Mouse (Mus musculus) MEL (cell line): ENCODE data around the gene Efna5. TPM values are rescaled to one million over a fixed set of nuclear protein-coding genes. Genes with fewer than 3 reads are reported as not detected.

Experiments used
- DNase-seq: peaks from one replicate; pipeline ENCODE4 v3.0.0; 2011; ENCODE audit warnings: low read depth, low spot score
- H3K27ac ChIP-seq: 2 replicates; pipeline ENCODE4 v1.5.1; 2012; ENCODE audit warnings: low read depth, mild to moderate bottlenecking, control low read depth, low read length, moderate library complexity; ENCODE audit not compliant: control insufficient read depth
- H3K27me3 ChIP-seq, 2 experiments: fragments of 150-350 bp in 1 of 2; sonication (generic) in 1 of 2; 2 replicates each; pipeline ENCODE4 v1.6.1; 2012; ENCODE audit warnings: low read length in 2 of 2, mild to moderate bottlenecking in 2 of 2, improper control_type of control experiment in 1 of 2, moderate library complexity in 1 of 2; ENCODE audit not compliant: insufficient read depth in 2 of 2, control insufficient read depth in 1 of 2
- H3K36me3 ChIP-seq, 2 experiments: 2 replicates each; pipeline ENCODE4 v1.6.1; 2012 to 2014; ENCODE audit warnings: low read length in 2 of 2, improper control_type of control experiment in 1 of 2, inconsistent platforms in 1 of 2, mild to moderate bottlenecking in 1 of 2; ENCODE audit not compliant: insufficient read depth in 2 of 2, control insufficient read depth in 1 of 2
- H3K4me1 ChIP-seq, 2 experiments: fragments of 150-350 bp in 1 of 2; sonication (generic) in 1 of 2; 2 replicates each; pipeline ENCODE4 v1.6.1; 2012; ENCODE audit warnings: low read length in 2 of 2, improper control_type of control experiment in 1 of 2, mild to moderate bottlenecking in 1 of 2; ENCODE audit not compliant: insufficient read depth in 2 of 2, control insufficient read depth in 1 of 2
- H3K4me3 ChIP-seq, 2 experiments: fragments of 150-350 bp in 1 of 2; sonication (generic) in 1 of 2; 2 replicates each; pipeline ENCODE4 v1.5.1; 2012; ENCODE audit warnings: low read depth in 2 of 2, low read length in 2 of 2, mild to moderate bottlenecking in 2 of 2, moderate library complexity in 2 of 2, control low read depth in 1 of 2, improper control_type of control experiment in 1 of 2; ENCODE audit not compliant: control insufficient read depth in 1 of 2, insufficient read depth in 1 of 2
- H3K79me2 ChIP-seq: 2 replicates; pipeline ENCODE4 v1.6.1; 2012; ENCODE audit warnings: mild to moderate bottlenecking, low read length, moderate library complexity; ENCODE audit not compliant: control insufficient read depth, poor library complexity, insufficient read depth
- H3K9ac ChIP-seq: 2 replicates; pipeline ENCODE4 v1.6.1; 2012; ENCODE audit warnings: low read depth, mild to moderate bottlenecking, control low read depth, low read length, moderate library complexity; ENCODE audit not compliant: control insufficient read depth, poor library complexity, severe bottlenecking
- H3K9me3 ChIP-seq: fragments of 150-350 bp; sonication (generic); replicated peaks from 2 replicates; pipeline ENCODE4 v1.6.1; 2012; ENCODE audit warnings: mild to moderate bottlenecking, low read length, improper control_type of control experiment, moderate library complexity; ENCODE audit not compliant: insufficient read depth
- BHLHE40 ChIP-seq: IDR thresholded peaks from 2 replicates; pipeline ENCODE4 v1.6.1; 2012; ENCODE audit warnings: low read depth, mild to moderate bottlenecking, inconsistent platforms, low read length, improper control_type of control experiment, borderline replicate concordance
- CHD1 ChIP-seq: IDR thresholded peaks from 2 replicates; pipeline ENCODE4 v1.6.1; 2012; ENCODE audit warnings: low read depth, mild to moderate bottlenecking, inconsistent platforms, low read length, improper control_type of control experiment
- E2F4 ChIP-seq: IDR thresholded peaks from 2 replicates; pipeline ENCODE4 v1.6.1; 2011; ENCODE audit warnings: low read depth, low read length, improper control_type of control experiment, borderline replicate concordance
- ELF1 ChIP-seq: IDR thresholded peaks from 2 replicates; pipeline ENCODE4 v1.6.1; 2014; ENCODE audit warnings: low read depth, mild to moderate bottlenecking, inconsistent platforms, low read length, improper control_type of control experiment, moderate library complexity
- GATA1 ChIP-seq: IDR thresholded peaks from 2 replicates; pipeline ENCODE4 v1.6.1; 2011; ENCODE audit warnings: low read depth, low read length, improper control_type of control experiment
- HCFC1 ChIP-seq: IDR thresholded peaks from 2 replicates; pipeline ENCODE4 v1.6.1; 2012; ENCODE audit warnings: low read depth, mild to moderate bottlenecking, inconsistent platforms, low read length, improper control_type of control experiment, moderate library complexity
- JUND ChIP-seq: IDR thresholded peaks from 2 replicates; pipeline ENCODE4 v1.6.1; 2011; ENCODE audit warnings: low read depth, mild to moderate bottlenecking, improper control_type of control experiment, low read length
- KAT2A ChIP-seq: conservative IDR thresholded peaks from 2 replicates; pipeline ENCODE4 v1.6.1; 2012; ENCODE audit warnings: low read depth, low read length, improper control_type of control experiment, inconsistent platforms
- MYB ChIP-seq: IDR thresholded peaks from 2 replicates; pipeline ENCODE4 v1.6.1; 2011; ENCODE audit warnings: mild to moderate bottlenecking, low read depth, low read length, improper control_type of control experiment
- NELFE ChIP-seq: IDR thresholded peaks from 2 replicates; pipeline ENCODE4 v1.6.1; 2011; ENCODE audit warnings: low read depth, low read length, improper control_type of control experiment
- POLR2A ChIP-seq, 2 experiments: IDR thresholded peaks; 2 replicates each; pipeline ENCODE4 v1.6.1; 2011 to 2012; ENCODE audit warnings: low read length in 2 of 2, mild to moderate bottlenecking in 2 of 2, control low read depth in 1 of 2, improper control_type of control experiment in 1 of 2, low read depth in 1 of 2, moderate library complexity in 1 of 2; ENCODE audit not compliant: control insufficient read depth in 1 of 2, insufficient read depth in 1 of 2, poor library complexity in 1 of 2
- POLR2AphosphoS5 ChIP-seq: IDR thresholded peaks from 2 replicates; pipeline ENCODE4 v1.6.1; 2012; ENCODE audit warnings: low read depth, borderline replicate concordance, mild to moderate bottlenecking, inconsistent platforms, low read length, moderate library complexity, mixed read lengths
- RAD21 ChIP-seq: IDR thresholded peaks from 2 replicates; pipeline ENCODE4 v1.6.1; 2011; ENCODE audit warnings: mild to moderate bottlenecking, low read depth, low read length, improper control_type of control experiment
- TBP ChIP-seq: IDR thresholded peaks from 2 replicates; pipeline ENCODE4 v1.8.0; 2011; ENCODE audit warnings: low read depth, low read length, improper control_type of control experiment
- USF1 ChIP-seq: IDR thresholded peaks from 2 replicates; pipeline ENCODE4 v1.6.1; 2014; ENCODE audit warnings: low read depth, mild to moderate bottlenecking, inconsistent platforms, low read length, improper control_type of control experiment, moderate library complexity
- USF2 ChIP-seq, 2 experiments: IDR thresholded peaks; 2 replicates each; pipeline ENCODE4 v1.6.1; 2011 to 2012; ENCODE audit warnings: improper control_type of control experiment in 2 of 2, low read length in 2 of 2, borderline replicate concordance in 1 of 2, inconsistent platforms in 1 of 2, low read depth in 1 of 2, mild to moderate bottlenecking in 1 of 2; ENCODE audit not compliant: insufficient read depth in 1 of 2
- ZC3H11A ChIP-seq: IDR thresholded peaks from 2 replicates; pipeline ENCODE4 v1.6.1; 2012; ENCODE audit warnings: low read depth, mild to moderate bottlenecking, inconsistent platforms, low read length, improper control_type of control experiment
- ZNF384 ChIP-seq: IDR thresholded peaks from 2 replicates; pipeline ENCODE4 v1.6.1; 2012; ENCODE audit warnings: low read depth, mild to moderate bottlenecking, inconsistent platforms, low read length, improper control_type of control experiment
- polyA plus RNA-seq, 2 experiments: library from polyadenylated mRNA; stranded (reverse) in 1 of 2; unstranded in 1 of 2; fragments of >175 nt in 1 of 2; fragments of >200 nt in 1 of 2; gene quantifications; 2 replicates each; pipeline versions ENCODE4 v1.2.1 to v1.2.4; 2012; ENCODE audit warnings: low replicate concordance in 2 of 2, low read depth in 1 of 2; ENCODE audit not compliant: insufficient read length in 2 of 2, insufficient read depth in 1 of 2, missing spikeins in 1 of 2
- total RNA-seq: library from RNA; depleted of rRNA; stranded (reverse); fragments of 300-350 nt; gene quantifications from 2 replicates; pipeline ENCODE4 v1.2.3, GENCODE M21; 2012

Gene Efna5
- total and polyA plus RNA-seq, 3 experiments, result not detected

GRCm38 (mm10) chr17:62565632-62566031, 315.5 kb downstream of the Efna5 start:
- no peak for DNase-seq
- Histone ChIP-seq H3K27me3 (no peaks in the 10 kb centered on the region), H3K27ac (no peak overlapping the region), H3K9ac (no peak overlapping the region), H3K4me1 (no peaks in the 10 kb centered on the region), H3K4me3 (no peak overlapping the region), H3K36me3 (no peaks in the 10 kb centered on the region), H3K79me2 (no peaks in the 10 kb centered on the region), H3K9me3 (no peaks in the 10 kb centered on the region)
- no peak for TF ChIP-seq E2F4
- TF ChIP-seq POLR2AphosphoS5, result no peak
- no peak for TF ChIP-seq USF2 (IDR thresholded peaks at IDR 0.05; ENCODE audit: borderline replicate concordance in 1 of 2, insufficient read depth in 1 of 2, low read depth in 1 of 2, low read length in 2 of 2)
- TF ChIP-seq ELF1, result no peak

GRCm38 (mm10) chr17:62562439-62562838, 318.7 kb downstream of the Efna5 start:
- Histone ChIP-seq H3K9me3 (no peaks in the 10 kb centered on the region), H3K27me3 (no peaks in the 10 kb centered on the region), H3K9ac (no peak overlapping the region), H3K4me1 (no peaks in the 10 kb centered on the region), H3K27ac (no peak overlapping the region), H3K79me2 (no peaks in the 10 kb centered on the region), H3K4me3 (no peak overlapping the region), H3K36me3 (no peaks in the 10 kb centered on the region)
- TF ChIP-seq ZC3H11A (no peak), ZNF384 (no peak), HCFC1 (no peak), USF1 (no peak), MYB (no peak), KAT2A (no peak), GATA1 (no peak), CHD1 (no peak), NELFE (no peak), E2F4 (no peak), RAD21 (no peak), POLR2A (IDR thresholded peaks at IDR 0.05; ENCODE audit: control insufficient read depth in 1 of 2, insufficient read depth in 1 of 2, low read depth in 1 of 2, low read length in 2 of 2, poor library complexity in 1 of 2) (no peak), BHLHE40 (no peak), TBP (no peak), JUND (no peak)
- DNase-seq, result no peak
